Mouse (Mus musculus) midbrain, embryonic 14.5 days (tissue): ENCODE measurements around the gene Tmem53. TPM values are rescaled to one million over a fixed set of nuclear protein-coding genes. Genes with fewer than 3 reads are reported as not detected.

Source experiments
- ATAC-seq: fragments of 200-750 bp; cut with Nextera tagmentation; 2 replicates; pipeline ENCODE4 v1.8.0; 2017; ENCODE audit warnings: moderate number of reproducible peaks, moderate library complexity; ENCODE audit not compliant: low FRiP score, low TSS enrichment
- DNase-seq: peaks from one replicate; pipeline ENCODE4 v3.0.0-alpha.2; 2015
- H3K27ac ChIP-seq: fragments of 300-500 bp; sonication (generic); replicated peaks from 2 replicates; pipeline ENCODE4 v1.5.1; 2014; ENCODE audit warnings: mild to moderate bottlenecking, low read depth, low read length, moderate library complexity
- H3K27me3 ChIP-seq: fragments of 300-500 bp; sonication (generic); 2 replicates; pipeline ENCODE4 v1.6.1; 2014; ENCODE audit warnings: low read length, control low read depth, mixed read lengths; ENCODE audit not compliant: control insufficient read depth, insufficient read depth
- H3K36me3 ChIP-seq: fragments of 300-500 bp; sonication (generic); 2 replicates; pipeline ENCODE4 v1.6.1; 2014; ENCODE audit warnings: low read length, control low read depth; ENCODE audit not compliant: control insufficient read depth, insufficient read depth
- H3K4me1 ChIP-seq: fragments of 300-500 bp; sonication (generic); 2 replicates; pipeline ENCODE4 v1.6.1; 2014; ENCODE audit warnings: mild to moderate bottlenecking, antibody characterized with exemption, low read length, control low read depth; ENCODE audit not compliant: control insufficient read depth, insufficient read depth
- H3K4me2 ChIP-seq: fragments of 300-500 bp; sonication (generic); 2 replicates; pipeline ENCODE4 v1.6.1; 2014; ENCODE audit warnings: mild to moderate bottlenecking, low read length, moderate library complexity
- H3K4me3 ChIP-seq: fragments of 300-500 bp; sonication (generic); replicated peaks from 2 replicates; pipeline ENCODE4 v1.5.1; 2014; ENCODE audit warnings: low read depth, low read length
- H3K9ac ChIP-seq: fragments of 300-500 bp; sonication (generic); replicated peaks from 2 replicates; pipeline ENCODE4 v1.6.1; 2014; ENCODE audit warnings: mild to moderate bottlenecking, low read length, moderate library complexity
- H3K9me3 ChIP-seq: fragments of 300-500 bp; sonication (generic); 2 replicates; pipeline ENCODE4 v1.6.1; 2016; ENCODE audit warnings: low read length, control low read depth, mixed read lengths; ENCODE audit not compliant: control insufficient read depth
- WGBS: fragments of 180-500 bp; shearing (Covaris S2); extraction: QIAGEN DNeasy Blood & Tissue Kit; methylation state at CpG from one replicate; pipeline ENCODE4 v1.1.7; 2014; 5-methylcytosine and 5-hydroxymethylcytosine counted together
- polyA plus RNA-seq: library from polyadenylated mRNA; unstranded; fragments of >200 nt; fragmentation: Nextera tagmentation; extraction: Ambion mirVana; gene quantifications from 2 replicates; pipeline ENCODE4 v1.2.1, GENCODE M21; 2014

The Tmem53 gene
- polyA plus RNA-seq, 1 experiment from 2014 or later = 12.2 TPM

DNA sequence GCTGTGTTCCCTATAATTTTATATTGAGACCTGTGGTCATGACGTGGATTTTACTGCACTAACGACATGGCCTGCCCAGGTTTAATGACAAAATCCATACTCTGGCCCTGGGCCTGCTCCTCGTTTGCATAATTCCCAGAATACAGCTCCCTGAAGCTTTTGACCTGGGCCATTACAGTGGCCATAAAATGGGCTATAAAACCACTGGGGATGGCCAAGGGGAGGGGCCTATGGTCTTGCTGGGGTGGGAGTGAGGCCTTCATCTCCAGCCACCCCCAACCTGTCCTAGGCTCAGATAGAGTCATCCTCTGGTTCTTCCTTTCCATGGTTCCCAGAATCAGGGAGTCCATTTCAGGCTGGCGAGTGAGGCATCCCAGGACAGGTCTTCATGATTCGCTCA is 60.1 kb downstream of the Tmem53 start:
- peaks cover 24% of the 10 kb centered on the region for H3K27me3 ChIP-seq
- no peak overlapping the region for H3K27ac ChIP-seq
- peaks cover 18% of the 10 kb centered on the region for H3K4me1 ChIP-seq
- DNase-seq = no peak
- H3K4me2 ChIP-seq = no peak overlapping the region
- no peak for ATAC-seq
- H3K9me3 ChIP-seq = no peaks in the 10 kb centered on the region
- whole genome bisulfite sequencing = 48% methylated on average over 5 of the region's 5 CpGs
- no peak overlapping the region for H3K4me3 ChIP-seq
- H3K36me3 ChIP-seq = no peaks in the 10 kb centered on the region
- no peak overlapping the region for H3K9ac ChIP-seq

DNA sequence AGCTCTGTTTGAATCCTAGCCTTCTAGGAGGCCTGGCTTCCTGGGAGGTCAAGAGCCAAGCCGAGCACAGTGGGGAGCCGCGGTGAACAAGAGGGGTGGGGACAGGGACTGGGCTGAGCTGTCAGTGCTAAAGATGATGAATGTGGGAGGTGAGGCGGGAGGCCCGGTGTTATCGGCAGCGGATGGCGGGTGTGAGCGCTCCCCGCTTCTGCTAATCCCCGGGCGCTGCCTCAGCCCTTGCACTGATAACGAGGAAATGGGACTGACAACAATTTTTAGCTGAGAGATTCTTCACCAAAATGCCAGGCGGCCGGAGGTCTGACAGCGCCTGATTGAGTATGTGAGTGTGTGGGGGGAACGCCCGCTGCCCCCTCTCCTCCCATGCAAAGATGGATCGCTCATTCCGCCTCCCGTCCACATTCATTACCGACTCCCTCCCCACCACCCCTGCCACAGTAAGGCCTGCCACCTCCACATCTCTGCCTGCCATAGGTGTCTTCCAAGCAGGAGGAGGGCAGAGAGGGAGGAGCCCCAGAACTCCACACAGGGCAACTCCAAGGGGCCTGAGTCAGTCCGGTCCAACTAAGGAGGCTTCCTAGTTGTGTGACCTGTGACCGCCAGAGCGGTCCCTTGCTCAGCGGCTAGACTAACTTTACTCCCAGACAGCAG is 60.8 kb downstream of the Tmem53 start:
- H3K4me2 ChIP-seq = 0 out of 2 replicates have a peak overlapping the region, but pooled peaks have one; percentile 15
- H3K9me3 ChIP-seq = no peaks in the 10 kb centered on the region
- 5% methylated on average over 26 of the region's 26 CpGs for WGBS
- ATAC-seq (no peak), DNase-seq (no peak)
- peaks cover 23% of the 10 kb centered on the region for H3K27me3 ChIP-seq
- H3K9ac ChIP-seq = no peak overlapping the region
- no peaks in the 10 kb centered on the region for H3K36me3 ChIP-seq
- 0 out of 2 replicates have a peak overlapping the region, but pooled peaks have one; percentile 20 for H3K27ac ChIP-seq
- peaks cover 25% of the 10 kb centered on the region for H3K4me1 ChIP-seq
- H3K4me3 ChIP-seq = no peak overlapping the region

DNA sequence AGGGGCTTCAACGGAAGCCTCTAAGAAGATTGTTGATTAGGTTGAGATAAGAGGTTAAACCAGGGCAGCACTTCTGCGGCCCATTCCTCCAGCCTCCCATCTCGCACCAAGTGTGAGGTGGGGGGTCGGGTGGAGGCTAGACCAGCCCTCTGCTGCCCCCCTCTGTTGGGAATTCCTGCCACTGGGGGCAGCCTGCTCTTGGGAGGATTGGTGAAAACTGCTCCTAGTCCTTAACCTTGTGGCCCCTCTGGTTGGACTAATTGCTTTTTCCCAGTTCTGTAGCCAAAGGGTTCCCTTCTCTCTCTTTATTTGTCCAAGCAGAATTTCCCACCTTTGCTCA is 61.3 kb downstream of the Tmem53 start:
- peaks cover 30% of the 10 kb centered on the region for H3K4me1 ChIP-seq
- no peak overlapping the region for H3K27ac ChIP-seq
- H3K27me3 ChIP-seq = peaks cover 23% of the 10 kb centered on the region
- no peak overlapping the region for H3K9ac ChIP-seq
- ATAC-seq (no peak), DNase-seq (peak; percentile 34)
- 7% methylated on average over 4 of the region's 4 CpGs for WGBS
- no peak overlapping the region for H3K4me2 ChIP-seq
- H3K36me3 ChIP-seq = no peaks in the 10 kb centered on the region
- no peak overlapping the region for H3K4me3 ChIP-seq
- H3K9me3 ChIP-seq = no peaks in the 10 kb centered on the region

DNA sequence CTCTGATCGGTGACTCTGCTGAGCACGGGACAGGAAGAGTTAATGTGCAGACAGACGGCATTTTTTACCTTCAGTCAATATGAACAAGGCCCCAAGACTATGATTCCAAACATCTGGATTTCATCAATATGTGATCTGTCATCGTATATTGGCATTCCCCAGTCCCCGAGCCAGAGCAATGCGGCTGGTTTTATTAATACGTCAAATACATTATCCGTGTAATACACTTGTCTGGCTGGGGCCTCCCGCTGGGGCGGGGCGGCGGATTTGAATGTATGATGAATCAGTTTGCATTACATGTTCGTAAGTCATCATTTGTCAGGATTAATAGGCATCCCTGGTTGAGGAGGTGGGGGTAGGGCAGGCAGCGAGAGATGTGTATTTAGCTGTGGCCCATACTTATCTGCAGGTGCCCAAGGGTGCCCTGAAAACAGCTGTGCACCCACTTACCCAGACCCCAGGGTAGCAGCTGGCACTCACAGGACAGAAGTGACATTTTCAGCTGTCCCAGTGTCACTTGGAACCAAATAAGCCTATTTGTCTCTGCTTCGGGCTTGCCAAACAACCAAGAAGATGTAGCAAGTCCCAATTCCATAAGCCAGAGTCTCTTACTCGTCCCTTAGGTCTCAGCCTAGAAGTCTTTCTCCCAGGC is 63.2 kb downstream of the Tmem53 start:
- DNase-seq = peak; percentile 26
- Histone ChIP-seq H3K9ac (no peak overlapping the region), H3K27me3 (peaks cover 23% of the 10 kb centered on the region), H3K4me2 (no peak overlapping the region), H3K27ac (no peak overlapping the region), H3K36me3 (no peaks in the 10 kb centered on the region), H3K4me3 (no peak overlapping the region), H3K9me3 (no peaks in the 10 kb centered on the region), H3K4me1 (peaks cover 30% of the 10 kb centered on the region)
- ATAC-seq = no peak
- WGBS = 50% methylated on average over 16 of the region's 16 CpGs

DNA sequence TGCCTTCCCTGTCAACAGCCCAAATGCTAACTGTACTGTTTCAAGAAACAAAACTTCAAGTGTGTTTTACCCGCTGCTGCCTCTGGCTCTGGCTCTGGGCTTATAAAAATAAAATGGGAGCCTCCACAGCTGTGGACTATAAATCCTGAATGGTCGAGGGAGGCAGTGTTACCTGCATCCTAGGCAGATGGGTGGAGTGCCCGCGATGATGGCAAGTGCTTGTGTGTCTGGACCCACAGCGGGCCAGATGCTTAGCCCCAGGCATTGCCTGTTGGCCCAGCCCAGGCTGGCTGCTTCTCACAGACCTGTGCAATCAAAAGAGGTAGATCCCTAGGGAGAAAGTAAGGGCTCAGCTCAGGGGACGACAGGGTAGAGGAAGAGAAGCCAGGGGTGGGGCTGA is 65.0 kb downstream of the Tmem53 start:
- H3K9ac ChIP-seq = no peak overlapping the region
- no peak overlapping the region for H3K4me2 ChIP-seq
- WGBS = 49% methylated on average over 6 of the region's 6 CpGs

DNA sequence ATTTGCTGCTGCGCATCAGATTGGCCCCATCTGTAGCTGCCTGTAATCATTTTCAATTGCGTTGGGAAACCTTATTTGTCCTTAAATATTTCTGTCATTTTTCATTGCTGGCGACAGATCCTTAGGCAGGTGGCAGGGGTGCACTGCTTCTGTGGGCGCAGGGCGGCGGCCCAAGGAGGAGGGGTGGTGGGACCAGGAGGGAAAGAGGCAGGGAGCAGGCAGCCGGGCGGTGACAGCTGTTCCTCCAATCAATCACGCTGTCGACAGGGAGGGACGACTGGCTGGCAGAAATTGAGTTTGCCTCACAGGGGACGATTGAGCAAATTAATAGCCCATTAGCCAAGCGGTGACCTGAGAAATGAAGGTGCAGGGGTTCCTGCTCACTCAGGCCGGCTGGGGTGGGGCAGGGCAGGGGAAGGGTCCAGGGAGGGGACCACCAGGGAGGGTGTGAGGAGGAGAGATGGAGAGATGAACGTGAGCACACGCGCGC is 66.0 kb downstream of the Tmem53 start:
- Histone ChIP-seq H3K36me3 (no peaks in the 10 kb centered on the region), H3K4me3 (no peak overlapping the region), H3K27ac (peak overlapping the region; percentile 57; the same call in 1 of the 2 replicates), H3K9ac (peak overlapping the region; percentile 26; the same call in 1 of the 2 replicates), H3K4me2 (peak overlapping the region; percentile 31), H3K27me3 (peaks cover 26% of the 10 kb centered on the region), H3K9me3 (no peaks in the 10 kb centered on the region), H3K4me1 (peaks cover 19% of the 10 kb centered on the region)
- ATAC-seq (no peak), DNase-seq (no peak)
- 24% methylated on average over 18 of the region's 18 CpGs for WGBS

More for the DNA sequence above, 65.0 kb downstream of the Tmem53 start:
- peak overlapping the region; percentile 41; the same call in 1 of the 2 replicates for H3K27ac ChIP-seq
- ATAC-seq (0 out of 2 replicates have a peak, but pooled peaks have one; percentile 31), DNase-seq (peak; percentile 37)
- H3K4me3 ChIP-seq = no peak overlapping the region
- peaks cover 23% of the 10 kb centered on the region for H3K27me3 ChIP-seq
- no peaks in the 10 kb centered on the region for H3K9me3 ChIP-seq
- H3K36me3 ChIP-seq = no peaks in the 10 kb centered on the region
- H3K4me1 ChIP-seq = peaks cover 29% of the 10 kb centered on the region

Other genes with a start within 250 kb of the Tmem53 start
- 49.7 and 52.0 TPM in 2 replicates for gene Eif2b3, start 232.5 kb upstream of the Tmem53 start, polyA plus RNA-seq
- 4.0 and 4.5 TPM in 2 replicates for gene Ptch2, start 155.9 kb upstream of the Tmem53 start, polyA plus RNA-seq
- 3.2 and 3.4 TPM in 2 replicates for gene Btbd19, start 126.2 kb upstream of the Tmem53 start, polyA plus RNA-seq
- not detected in 2 replicates for gene Tctex1d4, start 125.2 kb upstream of the Tmem53 start, polyA plus RNA-seq
- 15.7 and 17.5 TPM in 2 replicates for gene Plk3, start 118.0 kb upstream of the Tmem53 start, polyA plus RNA-seq
- gene Rps8, start 95.7 kb upstream of the Tmem53 start, polyA plus RNA-seq = 599 and 678 TPM in 2 replicates
- 7.2 and 16.0 TPM in 2 replicates for gene Kif2c, start 69.3 kb upstream of the Tmem53 start, polyA plus RNA-seq
- gene Armh1, start 174 bp downstream of the Tmem53 start, polyA plus RNA-seq = 0.54 and 0.73 TPM in 2 replicates
- 103 and 110 TPM in 2 replicates for gene Rnf220, start 245.1 kb downstream of the Tmem53 start, polyA plus RNA-seq